Mouse (Mus musculus) small intestine, adult 2 months (tissue): ENCODE measurements around the gene Primpol.

Experiments
- CTCF ChIP-seq: fragments of 200-500 bp; IDR thresholded peaks from 2 replicates; pipeline ENCODE4 v1.5.1; 2012; ENCODE audit warnings: low read depth, mild to moderate bottlenecking, control low read depth, inconsistent platforms, low read length, moderate library complexity, mixed read lengths; ENCODE audit not compliant: insufficient replicate concordance, insufficient read length; ENCODE audit errors: extremely low read depth
- POLR2A ChIP-seq: fragments of 200-500 bp; IDR thresholded peaks from 2 replicates; pipeline ENCODE4 v1.6.1; 2012; ENCODE audit warnings: low read depth, mild to moderate bottlenecking, control low read depth, inconsistent platforms, low read length, moderate library complexity

GRCm38 (mm10) chr8:46597411-46597810, 19.6 kb downstream of the Primpol start:
- no peak for TF ChIP-seq CTCF
- TF ChIP-seq POLR2A: no peak
